Mouse (Mus musculus): ENCODE data around the gene Olfr53. TPM values are rescaled to one million over a fixed set of nuclear protein-coding genes. Genes with fewer than 3 reads are reported as not detected.

Gene Olfr53
- polyA plus RNA-seq, 1 experiment from 2014 or later = not detected

Other genes starting within 250 kb of the Olfr53 start
- not detected in 2 replicates for gene Olfr531, start 243.5 kb upstream of the Olfr53 start, polyA plus RNA-seq (2015; fragmentation: Nextera tagmentation; extraction: Ambion mirVana)
- gene Olfr532, start 224.8 kb upstream of the Olfr53 start, polyA plus RNA-seq (2015; fragmentation: Nextera tagmentation; extraction: Ambion mirVana) = not detected in 2 replicates
- not detected in 2 replicates for gene Olfr533, start 183.1 kb upstream of the Olfr53 start, polyA plus RNA-seq (2015; fragmentation: Nextera tagmentation; extraction: Ambion mirVana)
- not detected in 2 replicates for gene Olfr535, start 162.2 kb upstream of the Olfr53 start, polyA plus RNA-seq (2015; fragmentation: Nextera tagmentation; extraction: Ambion mirVana)
- gene Olfr536, start 139.1 kb upstream of the Olfr53 start, polyA plus RNA-seq (2015; fragmentation: Nextera tagmentation; extraction: Ambion mirVana) = not detected in 2 replicates
- not detected in 2 replicates for gene Olfr538, start 78.6 kb upstream of the Olfr53 start, polyA plus RNA-seq (2015; fragmentation: Nextera tagmentation; extraction: Ambion mirVana)
- not detected in 2 replicates for gene Olfr46, start 45.2 kb upstream of the Olfr53 start, polyA plus RNA-seq (2015; fragmentation: Nextera tagmentation; extraction: Ambion mirVana)
- gene Olfr61, start 17.5 kb upstream of the Olfr53 start, polyA plus RNA-seq (2015; fragmentation: Nextera tagmentation; extraction: Ambion mirVana) = not detected in 2 replicates
- gene Olfr539, start 13.5 kb downstream of the Olfr53 start, polyA plus RNA-seq (2015; fragmentation: Nextera tagmentation; extraction: Ambion mirVana) = not detected in 2 replicates
- not detected in 2 replicates for gene Olfr45, start 35.5 kb downstream of the Olfr53 start, polyA plus RNA-seq (2015; fragmentation: Nextera tagmentation; extraction: Ambion mirVana)
- gene Olfr541, start 50.8 kb downstream of the Olfr53 start, polyA plus RNA-seq (2015; fragmentation: Nextera tagmentation; extraction: Ambion mirVana) = not detected in 2 replicates
- gene Cyp2e1, start 117.3 kb downstream of the Olfr53 start, polyA plus RNA-seq (2015; fragmentation: Nextera tagmentation; extraction: Ambion mirVana) = 1.4 and 1.8 TPM in 2 replicates
- gene Syce1, start 141.4 kb downstream of the Olfr53 start, polyA plus RNA-seq (2015; fragmentation: Nextera tagmentation; extraction: Ambion mirVana) = 0.25 and 0.37 TPM in 2 replicates
- gene Zfp941, start 175.7 kb downstream of the Olfr53 start, polyA plus RNA-seq (2015; fragmentation: Nextera tagmentation; extraction: Ambion mirVana) = 1.4 and 1.6 TPM in 2 replicates
- gene Urah, start 188.6 kb downstream of the Olfr53 start, polyA plus RNA-seq (2015; fragmentation: Nextera tagmentation; extraction: Ambion mirVana) = 0.49 and 0.92 TPM in 2 replicates
- gene Scgb1c1, start 199.1 kb downstream of the Olfr53 start, polyA plus RNA-seq (2015; fragmentation: Nextera tagmentation; extraction: Ambion mirVana) = not detected in 2 replicates
- 0.12 TPM in 1 of 2 replicates, not detected in the other for gene Odf3, start 201.4 kb downstream of the Olfr53 start, polyA plus RNA-seq (2015; fragmentation: Nextera tagmentation; extraction: Ambion mirVana)
- not detected in 2 replicates for gene Gm45785, start 209.9 kb downstream of the Olfr53 start, polyA plus RNA-seq (2015; fragmentation: Nextera tagmentation; extraction: Ambion mirVana)
- gene Ric8a, start 210.5 kb downstream of the Olfr53 start, polyA plus RNA-seq (2015; fragmentation: Nextera tagmentation; extraction: Ambion mirVana) = 69.7 and 73.6 TPM in 2 replicates
- gene Bet1l, start 211.1 kb downstream of the Olfr53 start, polyA plus RNA-seq (2015; fragmentation: Nextera tagmentation; extraction: Ambion mirVana) = 41.7 and 42.1 TPM in 2 replicates
- gene Psmd13, start 235.5 kb downstream of the Olfr53 start, polyA plus RNA-seq (2015; fragmentation: Nextera tagmentation; extraction: Ambion mirVana) = 242 and 246 TPM in 2 replicates
- 41.5 and 42.6 TPM in 2 replicates for gene Sirt3, start 235.9 kb downstream of the Olfr53 start, polyA plus RNA-seq (2015; fragmentation: Nextera tagmentation; extraction: Ambion mirVana)

All from kidney, embryonic 16.5 days (tissue).